Mouse (Mus musculus) ovary, postnatal 14 days (tissue): ENCODE data around the gene Ccnt1.

Experiments used
- DNase-seq: peaks from one replicate; pipeline ENCODE4 v3.0.0; 2022; ENCODE audit warnings: low spot score

The Ccnt1 gene

DNA sequence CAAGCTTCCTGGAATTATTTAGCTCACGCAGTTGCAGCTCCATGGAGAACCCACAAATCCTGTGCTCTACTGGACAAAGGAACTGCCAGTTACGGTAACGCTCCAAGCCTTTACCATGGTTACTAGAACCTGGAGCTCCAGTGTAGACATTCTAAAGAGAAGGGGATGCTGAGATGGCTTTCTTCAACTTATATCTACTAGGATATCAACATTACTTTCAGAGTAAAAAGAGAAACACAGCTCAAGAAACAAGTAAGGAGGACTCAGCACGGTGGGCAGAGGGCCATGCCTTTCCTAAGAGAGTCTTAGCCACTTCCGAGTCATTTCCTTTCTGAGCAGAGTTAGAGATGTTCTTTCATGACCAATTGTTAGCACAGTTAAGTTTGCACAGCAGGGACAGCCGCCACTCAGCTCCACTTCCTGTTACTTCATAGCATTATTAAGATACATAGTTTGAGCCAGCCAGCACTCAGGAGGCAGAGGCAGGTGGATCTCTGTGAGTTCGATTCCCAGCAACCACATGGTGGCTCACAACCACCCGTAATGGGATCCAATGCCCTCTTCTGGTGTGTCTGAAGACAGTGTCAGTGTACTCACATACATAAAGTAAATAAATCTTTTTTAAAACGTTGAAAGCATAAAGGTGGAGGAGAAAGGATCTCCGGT is at the start of gene Ccnt1, which contains the start of gene 4930415O20Rik:
Gene Ccnt1, minus strand, starts transcription at position 51 of the 666 bp plus-strand sequence.
Gene 4930415O20Rik, plus strand, starts transcription at position 132 of the 666 bp plus-strand sequence.
- DNase-seq: no peak

DNA sequence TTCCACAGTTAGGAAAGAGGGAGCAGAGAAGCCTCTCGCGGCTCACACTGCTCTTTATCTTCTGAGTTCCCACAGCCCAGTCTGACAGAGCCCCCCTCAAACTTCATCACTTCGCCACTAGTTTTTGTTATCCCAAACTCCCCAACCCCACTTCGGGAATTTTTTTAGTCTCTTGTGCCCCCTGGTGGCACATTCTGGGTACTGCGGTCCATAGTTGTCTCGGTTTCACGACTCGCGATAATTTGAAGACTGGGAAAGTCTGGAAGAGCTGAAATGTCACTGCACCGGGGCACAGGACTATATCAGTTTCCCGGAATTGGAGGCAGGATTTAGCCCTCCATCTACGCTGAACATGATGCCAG is 46.4 kb upstream of the Ccnt1 start:
- peak; percentile 87 for DNase-seq

DNA sequence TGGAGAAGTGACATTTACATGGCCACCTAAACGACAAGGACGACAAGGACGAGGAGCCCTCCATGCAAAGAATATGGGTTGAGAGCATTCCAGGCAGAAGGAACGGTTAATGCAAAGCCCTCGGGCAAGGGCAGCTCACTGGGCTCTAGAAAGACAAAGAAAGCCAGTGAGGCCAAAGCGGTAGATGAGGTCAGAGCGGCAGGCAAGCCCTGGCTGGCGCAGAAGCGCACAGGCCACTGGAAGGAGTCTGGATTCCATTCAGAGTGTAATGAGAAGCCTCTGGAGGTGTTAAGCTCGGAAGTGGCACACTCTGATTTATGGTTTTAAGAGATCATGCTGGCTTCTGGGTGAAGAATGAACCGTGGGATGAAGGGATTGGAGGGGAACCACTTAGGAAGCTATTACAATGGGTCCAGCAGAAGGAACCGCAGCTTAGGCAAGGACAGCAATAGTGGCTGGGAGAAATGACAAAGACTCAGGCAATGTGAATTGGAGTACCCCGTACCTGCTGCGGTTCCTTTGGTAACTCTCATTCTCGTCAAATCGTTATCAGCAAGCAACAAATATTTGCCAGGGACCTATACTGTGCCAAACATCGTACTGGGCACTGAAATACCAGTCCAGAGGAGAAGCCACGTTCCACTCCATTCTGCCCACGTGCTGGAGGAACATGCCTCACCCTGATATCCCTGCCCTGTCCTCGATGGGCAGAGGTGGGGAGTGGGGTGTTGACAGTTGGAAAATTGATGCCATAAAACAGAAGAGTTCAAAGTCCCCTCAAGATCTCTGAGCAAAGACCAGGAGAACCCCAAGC is 45.8 kb upstream of the Ccnt1 start:
- no peak for DNase-seq

DNA sequence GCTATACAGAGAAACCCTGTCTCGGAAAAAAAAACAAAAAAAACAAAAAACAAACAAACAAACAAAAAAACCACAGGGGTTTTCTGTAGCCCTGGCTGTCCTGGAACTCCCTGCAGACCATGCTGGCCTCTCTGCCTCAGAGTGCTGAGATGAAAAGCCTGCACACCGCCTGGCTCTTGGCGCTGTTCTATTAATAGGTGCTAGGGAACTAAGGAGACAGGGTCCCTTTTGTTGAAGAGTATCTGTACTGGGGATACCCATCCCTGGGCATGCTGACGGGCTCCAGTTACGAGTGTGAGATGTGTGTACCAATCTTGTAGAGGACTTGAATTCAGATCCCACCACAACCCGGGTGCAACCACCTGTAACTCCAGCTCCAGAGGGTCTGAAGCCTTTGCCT is 45.0 kb upstream of the Ccnt1 start:
- no peak for DNase-seq

DNA sequence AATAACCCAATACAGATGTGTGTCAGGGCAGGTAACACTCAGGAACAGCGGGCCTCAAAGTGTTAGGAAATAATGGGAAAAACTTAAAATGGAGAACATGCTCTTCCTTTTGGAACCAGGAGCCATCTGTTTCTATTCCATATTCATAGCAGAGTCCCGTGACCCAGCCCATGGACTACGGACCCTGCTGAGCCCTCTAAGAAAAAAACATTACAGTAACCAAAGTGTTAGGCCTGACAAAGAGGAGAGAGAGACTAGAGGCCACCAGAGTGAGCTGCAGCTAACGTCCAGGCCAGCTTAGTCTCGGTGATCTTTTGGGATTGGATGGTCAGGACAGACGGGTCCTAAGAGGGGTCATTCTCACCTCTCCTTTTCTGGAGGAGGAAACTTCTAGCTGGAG is 44.2 kb upstream of the Ccnt1 start:
- DNase-seq: no peak

DNA sequence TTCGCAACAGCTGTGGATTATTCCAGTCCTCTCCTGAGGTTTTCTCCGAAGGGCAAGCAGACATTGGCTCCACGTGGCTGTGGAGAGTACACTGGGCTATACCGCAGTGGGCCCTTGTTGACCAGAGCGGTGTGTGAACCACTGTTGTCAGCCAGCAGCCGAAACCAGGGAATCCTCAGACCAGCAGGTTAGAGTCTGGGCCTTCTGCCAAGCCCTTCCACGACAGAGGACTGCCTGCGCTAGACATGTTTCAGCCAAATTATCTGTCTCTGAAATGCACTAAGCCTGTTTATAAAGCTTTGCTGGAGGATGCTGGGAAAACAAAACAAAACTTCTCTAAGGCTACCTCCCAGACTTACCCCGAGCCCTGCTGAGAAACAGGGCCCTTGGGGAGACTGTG is 43.8 kb upstream of the Ccnt1 start:
- DNase-seq: no peak

DNA sequence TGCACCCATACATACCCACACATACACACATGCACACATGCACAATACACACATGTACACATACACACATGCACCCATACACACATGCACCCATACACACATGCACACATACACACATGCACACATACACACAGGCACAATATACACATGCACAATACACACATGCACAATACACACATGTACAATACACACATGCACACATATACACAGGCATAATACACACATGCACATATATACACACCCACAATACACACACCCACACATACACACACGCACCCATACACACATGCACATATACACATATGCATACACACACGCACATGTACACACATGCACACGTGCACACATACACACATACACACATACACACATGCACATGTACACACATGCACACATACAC is 41.5 kb upstream of the Ccnt1 start:
- DNase-seq: no peak

DNA sequence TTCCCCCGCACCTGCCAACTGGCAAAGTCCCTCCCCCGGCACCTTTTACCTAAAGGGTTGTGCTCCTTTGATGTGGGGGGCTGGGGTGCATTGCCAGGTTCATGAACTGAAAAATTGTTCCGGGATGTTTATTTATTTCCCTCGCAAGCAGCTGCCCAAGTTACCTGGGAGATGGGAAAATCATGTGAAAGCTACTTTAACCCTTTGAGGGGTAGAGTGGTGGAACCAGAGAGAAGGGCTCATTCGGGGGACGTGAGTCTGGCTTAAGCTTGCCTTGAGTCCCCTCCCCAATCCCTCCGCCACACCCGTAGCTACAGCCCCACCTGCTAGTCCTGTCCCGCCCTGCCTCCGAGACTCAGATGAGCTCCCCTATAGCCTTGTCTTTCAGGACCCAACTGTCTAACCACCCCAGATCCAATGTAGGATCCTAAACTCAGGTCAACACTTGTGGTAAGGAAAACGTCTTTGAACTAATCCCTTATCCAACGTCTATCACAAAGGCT is 39.5 kb upstream of the Ccnt1 start:
- DNase-seq: no peak

DNA sequence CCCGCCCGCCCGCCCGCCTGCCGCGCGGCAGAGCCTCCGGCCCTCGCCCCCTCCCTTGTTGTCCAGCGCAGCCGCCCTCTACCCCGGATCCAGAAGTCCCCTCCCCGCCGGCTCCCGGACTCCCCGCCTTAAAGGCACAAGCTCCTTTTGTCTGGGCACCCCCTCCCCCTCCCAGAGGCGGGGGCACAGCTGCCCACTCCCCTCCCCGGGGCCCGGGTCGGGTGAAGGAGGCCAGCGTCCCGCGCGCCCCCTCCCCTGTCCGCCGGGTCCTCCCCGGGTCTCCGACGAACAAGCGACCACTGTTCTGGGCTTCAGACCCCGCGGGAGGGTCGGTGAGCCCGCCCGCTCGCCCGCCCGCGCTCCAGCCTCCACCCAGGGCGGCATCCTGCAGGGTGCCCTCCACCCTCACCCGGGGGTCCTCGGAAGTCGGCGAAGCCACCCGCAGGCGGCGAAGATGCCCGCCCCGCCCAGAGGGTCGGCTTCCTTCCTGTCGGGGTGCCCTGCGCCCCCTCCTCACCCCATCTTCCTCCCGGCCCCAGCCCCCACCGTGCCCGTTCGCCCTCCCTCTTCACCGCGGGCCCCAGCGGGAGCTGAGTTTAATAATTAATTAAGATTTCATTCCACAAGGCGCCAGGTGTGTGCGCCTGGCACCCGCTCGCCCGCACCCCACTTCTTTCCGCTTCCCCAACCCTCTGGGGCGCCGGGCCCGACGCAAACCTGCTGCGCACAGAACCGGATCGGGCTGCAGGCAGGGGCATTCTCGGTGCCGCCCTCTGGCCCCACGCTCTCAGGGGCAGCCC is 38.8 kb upstream of the Ccnt1 start, which contains the start of gene Adcy6:
Gene Adcy6, minus strand, starts transcription at position 746 of the 800 bp plus-strand sequence.
- peak; percentile 67 for DNase-seq

DNA sequence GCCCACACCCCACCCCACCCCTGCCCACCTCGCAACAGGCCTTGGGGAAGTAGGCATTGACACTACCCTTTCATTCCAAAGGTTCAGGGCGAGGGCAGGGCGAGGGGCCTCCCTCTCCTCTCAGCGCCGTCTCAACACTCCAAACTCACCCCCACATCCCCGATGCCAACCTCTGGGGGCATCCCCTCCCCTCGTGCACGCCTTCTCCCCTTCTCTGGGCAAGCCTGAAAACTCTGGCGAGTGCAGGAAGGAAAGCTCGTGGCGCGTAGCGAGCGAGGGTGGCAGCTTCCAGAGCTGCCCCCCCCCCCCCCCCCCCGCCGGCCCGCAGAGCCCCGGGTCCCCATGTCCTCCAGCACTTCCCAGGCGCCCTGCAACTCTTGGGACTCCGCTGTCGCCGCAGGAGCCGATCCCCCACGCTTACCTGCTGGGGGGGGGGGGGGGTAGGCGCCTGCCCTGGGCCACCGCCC is 38.1 kb upstream of the Ccnt1 start:
- DNase-seq: no peak

DNA sequence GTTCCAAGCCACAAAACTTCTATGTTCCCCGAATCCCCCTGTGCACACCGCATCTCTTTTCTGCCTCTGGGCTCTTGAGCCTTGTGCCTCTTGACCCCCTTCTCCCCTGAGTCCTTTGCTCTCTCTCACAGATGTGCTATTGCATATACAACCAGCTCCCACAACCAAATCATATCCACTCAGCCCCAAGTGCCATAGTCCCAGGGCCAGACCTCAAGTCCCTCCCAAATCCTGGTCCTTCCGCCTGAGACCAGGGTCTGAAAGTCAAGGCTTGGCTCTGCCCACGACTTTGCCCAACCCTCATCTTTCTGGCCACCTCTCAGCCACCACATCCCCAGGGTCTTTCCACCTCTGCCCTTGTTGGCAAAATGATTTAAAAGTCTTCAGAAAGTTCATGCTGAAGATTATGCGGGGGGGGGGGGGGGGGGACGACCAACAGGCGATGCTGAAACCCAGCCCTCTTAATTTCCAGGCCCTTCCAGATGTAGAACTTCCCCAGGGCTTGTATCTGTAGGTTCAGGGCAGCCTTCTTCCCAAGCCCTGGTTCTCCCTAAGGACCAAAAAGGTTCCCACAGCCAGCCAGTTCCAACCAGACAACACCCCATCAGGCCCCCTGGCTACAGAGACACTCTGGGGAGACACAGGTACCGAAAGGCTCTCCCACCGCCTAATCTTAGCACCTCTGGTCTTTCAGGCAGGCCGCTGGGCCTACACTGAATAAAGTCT is 37.5 kb upstream of the Ccnt1 start:
- no peak for DNase-seq

DNA sequence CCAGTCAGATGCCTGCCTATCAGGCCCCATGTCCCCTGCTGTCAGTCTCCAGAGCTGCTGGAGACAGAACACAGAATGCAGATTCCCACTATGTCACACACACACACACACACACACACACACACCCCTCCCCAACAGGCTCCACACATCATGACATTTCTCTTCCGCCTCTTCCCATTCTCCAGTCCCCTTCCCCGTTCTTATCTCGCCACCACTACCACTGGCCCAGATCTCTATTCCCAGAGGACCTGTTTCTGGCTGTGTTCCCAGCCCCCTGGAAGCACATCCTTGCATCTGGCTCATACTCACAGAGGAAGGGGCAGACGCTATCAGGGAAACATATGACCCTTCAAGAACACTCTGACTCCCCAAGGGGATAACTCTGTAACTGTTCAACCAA is 36.8 kb upstream of the Ccnt1 start:
- no peak for DNase-seq

DNA sequence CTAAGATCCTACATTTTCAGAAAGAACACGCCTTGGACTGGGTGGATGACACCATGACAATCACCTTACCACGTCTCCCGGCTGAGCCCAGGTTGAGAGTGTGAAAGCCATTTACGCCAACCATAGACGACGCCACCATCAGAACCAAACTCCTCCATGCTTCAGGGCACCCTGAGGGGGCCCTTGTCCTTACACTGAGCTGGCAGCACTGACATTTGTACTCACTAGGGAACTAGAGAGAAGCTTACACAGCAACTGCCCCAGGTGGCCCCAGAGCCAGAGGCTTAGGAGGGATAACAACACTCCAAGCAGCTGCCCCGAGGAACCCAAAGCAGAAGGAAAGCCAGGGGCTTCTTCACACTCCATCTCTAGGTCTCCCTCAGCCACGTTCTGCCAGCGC is 36.0 kb upstream of the Ccnt1 start:
- no peak for DNase-seq

DNA sequence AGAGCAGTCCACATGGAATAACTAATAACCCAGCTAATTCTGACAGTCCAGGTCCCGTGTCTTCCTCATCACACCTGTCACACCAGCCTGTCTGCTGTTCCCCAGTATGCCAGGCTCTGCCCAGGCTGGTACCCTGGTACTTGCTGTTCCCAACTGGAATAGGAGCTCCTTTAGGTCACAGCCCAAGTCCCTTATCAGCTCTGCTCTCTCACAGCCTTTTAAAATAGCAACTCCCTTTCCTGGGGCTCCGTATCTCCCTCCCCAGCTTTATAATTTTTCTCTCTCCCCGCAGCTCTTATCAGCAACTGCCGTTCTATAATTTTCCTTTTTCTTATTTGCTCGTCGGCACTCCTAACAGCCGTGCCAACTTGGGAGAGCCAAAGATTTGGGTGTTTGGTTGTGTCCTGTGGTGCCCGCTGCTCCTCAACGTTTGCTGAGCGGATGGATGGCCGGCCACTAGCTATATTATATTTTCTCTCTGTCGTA is 35.4 kb upstream of the Ccnt1 start:
- DNase-seq: no peak

DNA sequence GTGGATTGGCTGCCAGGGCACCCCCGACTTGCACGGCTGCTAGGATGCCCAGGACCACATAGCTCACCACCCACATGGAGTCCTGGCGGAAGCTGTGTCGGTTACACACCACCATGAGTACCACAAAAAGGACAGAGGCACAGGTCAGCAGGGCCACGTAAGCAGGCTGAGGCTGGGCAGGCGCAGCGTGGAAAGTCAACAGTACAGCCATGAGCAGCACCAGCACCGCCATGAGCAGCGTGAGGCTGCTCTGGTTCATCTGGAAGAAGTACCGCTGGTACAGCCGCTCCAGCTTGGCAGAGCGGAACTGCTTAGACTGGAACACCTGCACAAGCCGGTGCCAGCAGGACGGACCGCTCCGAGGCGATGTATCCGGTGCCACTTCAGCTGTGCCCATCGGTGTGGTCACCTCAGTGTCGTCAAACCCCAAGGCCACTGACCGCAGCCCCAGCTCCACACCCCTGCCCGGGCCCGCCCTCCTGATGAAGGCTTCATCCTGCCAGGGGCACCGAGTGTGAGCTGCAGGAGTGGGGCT is 33.4 kb upstream of the Ccnt1 start:
- DNase-seq: no peak

DNA sequence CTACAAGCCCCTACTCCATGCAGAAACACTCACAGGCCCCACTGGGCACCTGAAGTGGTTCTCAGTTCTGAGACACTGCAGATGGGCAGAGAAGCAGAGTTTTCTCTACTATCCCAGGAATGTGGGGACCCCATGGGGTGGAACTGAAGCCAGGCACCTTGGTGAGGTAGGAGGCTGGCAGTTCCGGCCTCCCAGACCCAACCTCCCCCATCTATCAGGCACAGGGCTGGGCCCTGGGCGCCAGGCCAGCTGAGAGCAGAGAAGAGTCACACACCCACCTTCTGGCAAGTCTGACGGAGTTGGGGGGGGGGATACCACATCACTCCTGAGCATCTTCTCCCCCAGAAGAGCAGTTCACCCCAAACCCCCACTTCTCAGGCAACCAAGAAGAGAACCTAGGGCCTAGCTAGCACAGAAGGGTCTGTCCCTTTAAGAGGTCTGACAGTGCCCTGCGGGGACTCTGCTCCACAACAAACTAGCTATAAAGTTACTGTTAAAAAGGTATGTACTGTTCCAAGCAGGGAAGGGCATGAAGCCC is 32.3 kb upstream of the Ccnt1 start:
- DNase-seq: no peak

DNA sequence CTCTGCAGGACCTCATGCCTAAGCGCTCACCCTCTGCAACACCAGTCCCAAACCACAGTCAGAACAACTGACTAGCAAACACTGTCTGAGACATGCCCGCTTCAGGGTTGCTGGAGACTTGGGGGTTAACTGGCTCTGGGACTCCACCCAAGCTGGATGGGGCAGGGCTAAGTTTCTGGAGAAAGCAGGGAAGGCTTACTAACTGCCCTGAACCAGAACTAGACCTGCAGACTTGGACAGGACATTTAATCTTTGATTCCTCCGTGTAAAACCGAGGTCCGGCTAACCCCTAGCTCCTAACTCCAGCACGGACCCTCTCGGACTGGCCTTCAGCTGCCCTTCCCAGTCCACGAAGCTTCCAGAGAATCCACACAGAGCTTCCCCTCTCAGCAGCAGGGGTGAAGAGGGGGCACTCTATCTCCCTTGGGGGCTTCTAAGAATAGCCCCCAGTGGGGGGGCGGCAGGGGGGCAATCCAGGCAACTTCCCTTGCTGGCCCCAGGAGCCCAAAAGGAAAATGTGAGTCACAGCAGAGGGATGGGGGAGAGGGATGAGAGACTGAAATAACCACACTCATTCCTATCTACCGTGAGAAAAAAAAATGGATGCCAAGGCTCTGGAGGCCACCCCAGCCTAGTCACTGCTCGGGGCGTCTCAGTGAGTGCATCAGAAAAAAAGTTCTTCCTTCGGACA is 31.6 kb upstream of the Ccnt1 start:
- DNase-seq: no peak

DNA sequence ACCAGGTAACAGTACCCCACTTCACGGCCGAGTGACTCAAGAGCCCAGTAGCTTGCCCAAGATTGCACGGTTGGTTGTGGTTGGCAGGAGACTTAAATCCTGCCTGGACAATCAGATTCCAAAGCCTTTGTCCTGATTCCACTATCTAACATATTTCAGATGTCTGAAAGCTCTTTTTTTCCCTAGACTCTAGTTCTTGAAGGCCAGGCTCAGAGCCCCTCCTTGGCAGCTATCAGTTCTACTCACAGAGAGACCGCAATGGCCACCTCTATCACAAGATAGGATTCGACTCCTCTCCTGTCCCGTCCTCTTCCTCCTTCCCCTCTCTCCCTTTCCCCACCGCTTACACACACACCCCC is 31.1 kb upstream of the Ccnt1 start:
- DNase-seq: no peak

DNA sequence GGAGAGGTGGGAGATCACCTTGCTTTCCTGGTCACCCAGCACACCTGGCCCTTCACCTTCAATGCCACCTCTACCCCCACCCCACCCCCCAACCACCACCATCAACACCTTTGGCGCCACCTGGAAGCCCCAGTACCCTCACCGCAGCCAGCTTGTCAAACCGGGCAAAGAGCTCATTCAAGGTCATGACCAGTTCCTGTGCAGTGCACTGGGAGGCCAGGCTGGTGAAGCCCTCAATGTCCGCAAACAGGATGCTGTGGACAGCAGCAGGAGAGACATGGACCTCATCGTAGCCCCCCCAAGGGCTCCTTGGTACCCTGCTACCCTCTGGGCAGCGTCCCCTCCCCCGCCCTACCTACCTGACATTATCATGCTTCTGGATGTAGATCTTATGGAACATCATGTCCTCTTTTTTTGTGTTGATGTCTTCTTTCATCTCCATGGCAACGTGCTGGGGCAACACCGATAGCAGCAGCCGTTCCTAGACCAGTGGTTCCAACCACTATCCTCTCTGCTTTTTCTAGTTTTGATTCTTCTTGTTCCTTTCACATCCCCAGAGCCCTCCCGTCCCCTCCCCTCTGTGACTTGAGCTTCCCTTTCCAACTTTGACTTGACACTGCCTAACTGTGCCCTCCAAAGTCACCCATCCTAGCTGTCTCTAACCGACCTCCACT is 29.4 kb upstream of the Ccnt1 start:
- no peak for DNase-seq

DNA sequence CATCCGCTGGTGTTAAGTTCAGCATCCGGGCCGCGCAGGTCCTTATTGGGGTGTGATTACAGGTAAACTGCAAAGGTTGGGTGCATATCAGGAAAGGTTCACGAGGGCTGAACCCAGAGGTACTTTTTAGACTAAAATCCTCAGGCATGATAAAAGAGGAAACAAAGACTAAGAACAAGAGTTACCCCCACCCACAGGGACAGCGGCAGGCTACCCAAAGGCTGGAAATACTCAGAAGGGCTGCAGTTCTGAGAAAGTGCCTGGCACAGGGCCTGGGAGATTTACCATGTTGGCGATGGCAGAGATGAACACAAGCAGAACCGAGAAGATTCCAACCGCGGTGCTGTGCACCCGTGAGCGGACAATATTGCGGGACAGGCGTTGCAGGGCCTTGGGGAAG is 25.9 kb upstream of the Ccnt1 start:
- DNase-seq: no peak
